Mouse (Mus musculus): ENCODE measurements around the gene Carhsp1. TPM values are rescaled to one million over a fixed set of nuclear protein-coding genes. Genes with fewer than 3 reads are reported as not detected.

Carhsp1 gene
- total and polyA plus RNA-seq, 2 experiments = 55.6 to 126 TPM

GRCm38 (mm10) chr16:8663022-8663421 is 8.9 kb downstream of the Carhsp1 start:
- no peak overlapping the region for H3K27ac ChIP-seq (replicated peaks; ENCODE audit: insufficient read depth, low read depth, low read length)
- peaks cover 50% of the 10 kb centered on the region for H3K4me1 ChIP-seq (ENCODE audit: control insufficient read depth, insufficient read depth, low read length)
- H3K79me2 ChIP-seq (ENCODE audit: control insufficient read depth, insufficient read depth, low read length) = peaks cover 25% of the 10 kb centered on the region
- H3K36me3 ChIP-seq (ENCODE audit: control insufficient read depth, insufficient read depth, low read length) = peaks cover 11% of the 10 kb centered on the region
- H3K9ac ChIP-seq (ENCODE audit: low read depth, low read length) = no peak overlapping the region
- TF ChIP-seq POLR2A (IDR thresholded peaks at IDR 0.05; ENCODE audit: extremely low read depth, insufficient read depth, low read length) = no peak
- TF ChIP-seq CTCF (IDR thresholded peaks at IDR 0.05; ENCODE audit: low read depth, low read length) = no peak
- no peaks in the 10 kb centered on the region for H3K27me3 ChIP-seq (ENCODE audit: control insufficient read depth, insufficient read depth, low read length)
- 66% methylated on average over 2 of the region's 2 CpGs for WGBS
- no peak overlapping the region for H3K4me3 ChIP-seq (ENCODE audit: insufficient read depth, low read depth, low read length)
- DNase-seq (ENCODE audit: extremely low read depth, low read depth, low spot score) = no peak

GRCm38 (mm10) chr16:8658764-8659163 is 13.2 kb downstream of the Carhsp1 start:
- peaks cover 25% of the 10 kb centered on the region for H3K4me1 ChIP-seq (ENCODE audit: control insufficient read depth, insufficient read depth, low read length)
- H3K27ac ChIP-seq (replicated peaks; ENCODE audit: insufficient read depth, low read depth, low read length) = peak overlapping the region; percentile 61
- no peaks in the 10 kb centered on the region for H3K79me2 ChIP-seq (ENCODE audit: control insufficient read depth, insufficient read depth, low read length)
- peak; percentile 78 for DNase-seq (ENCODE audit: extremely low read depth, low read depth, low spot score)
- peaks cover 11% of the 10 kb centered on the region for H3K36me3 ChIP-seq (ENCODE audit: control insufficient read depth, insufficient read depth, low read length)
- no peak overlapping the region for H3K4me3 ChIP-seq (ENCODE audit: insufficient read depth, low read depth, low read length)
- no peaks in the 10 kb centered on the region for H3K27me3 ChIP-seq (ENCODE audit: control insufficient read depth, insufficient read depth, low read length)
- 38% methylated on average over 4 of the region's 4 CpGs for WGBS
- TF ChIP-seq POLR2A (IDR thresholded peaks at IDR 0.05; ENCODE audit: extremely low read depth, insufficient read depth, low read length) (no peak), CTCF (IDR thresholded peaks at IDR 0.05; ENCODE audit: low read depth, low read length) (no peak)
- no peak overlapping the region for H3K9ac ChIP-seq (ENCODE audit: low read depth, low read length)

DNA sequence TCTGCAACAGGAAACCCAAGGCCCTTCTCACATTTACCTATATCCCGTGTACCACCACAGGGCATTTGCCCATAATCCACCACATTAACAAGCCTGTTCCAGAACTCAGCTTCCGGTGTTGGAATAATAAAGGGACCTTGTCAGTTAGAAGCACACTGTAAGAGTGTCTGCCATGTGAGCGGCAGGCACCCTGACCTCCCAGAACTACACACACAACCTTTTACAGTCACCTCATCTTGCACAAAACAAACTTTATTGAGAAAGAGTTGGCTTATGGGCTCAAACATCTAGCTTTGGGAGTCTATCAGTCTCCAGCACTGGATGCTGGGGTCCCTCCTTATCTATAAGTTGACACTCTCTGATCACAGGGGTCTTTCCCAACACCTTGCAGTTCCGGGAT is 13.6 kb downstream of the Carhsp1 start:
- peak overlapping the region; percentile 65 for H3K27ac ChIP-seq (replicated peaks; ENCODE audit: insufficient read depth, low read depth, low read length)
- no peaks in the 10 kb centered on the region for H3K79me2 ChIP-seq (ENCODE audit: control insufficient read depth, insufficient read depth, low read length)
- H3K4me3 ChIP-seq (ENCODE audit: insufficient read depth, low read depth, low read length) = no peak overlapping the region
- no peaks in the 10 kb centered on the region for H3K27me3 ChIP-seq (ENCODE audit: control insufficient read depth, insufficient read depth, low read length)
- no peak for TF ChIP-seq CTCF (IDR thresholded peaks at IDR 0.05; ENCODE audit: low read depth, low read length)
- no peak for TF ChIP-seq POLR2A (IDR thresholded peaks at IDR 0.05; ENCODE audit: extremely low read depth, insufficient read depth, low read length)
- peaks cover 25% of the 10 kb centered on the region for H3K4me1 ChIP-seq (ENCODE audit: control insufficient read depth, insufficient read depth, low read length)
- WGBS = 44% methylated on average over 4 of the region's 4 CpGs
- H3K9ac ChIP-seq (ENCODE audit: low read depth, low read length) = no peak overlapping the region
- peaks cover 12% of the 10 kb centered on the region for H3K36me3 ChIP-seq (ENCODE audit: control insufficient read depth, insufficient read depth, low read length)
- peak; percentile 78 for DNase-seq (ENCODE audit: extremely low read depth, low read depth, low spot score)

- Histone ChIP-seq H3K27me3 (ENCODE audit: control insufficient read depth, insufficient read depth, low read length) (no peaks in the 10 kb centered on the region), H3K36me3 (ENCODE audit: control insufficient read depth, insufficient read depth, low read length) (peaks cover 14% of the 10 kb centered on the region; the same call in 1 of the 2 replicates), H3K79me2 (ENCODE audit: control insufficient read depth, insufficient read depth, low read length) (no peaks in the 10 kb centered on the region), H3K9ac (ENCODE audit: low read depth, low read length) (no peak overlapping the region), H3K27ac (replicated peaks; ENCODE audit: insufficient read depth, low read depth, low read length) (no peak overlapping the region), H3K4me3 (ENCODE audit: insufficient read depth, low read depth, low read length) (no peak overlapping the region), H3K4me1 (ENCODE audit: control insufficient read depth, insufficient read depth, low read length) (peaks cover 25% of the 10 kb centered on the region)
- 93% methylated on average over 2 of the region's 2 CpGs for WGBS
- DNase-seq (ENCODE audit: extremely low read depth, low read depth, low spot score) = no peak
- TF ChIP-seq POLR2A (IDR thresholded peaks at IDR 0.05; ENCODE audit: extremely low read depth, insufficient read depth, low read length) (no peak), CTCF (IDR thresholded peaks at IDR 0.05; ENCODE audit: low read depth, low read length) (no peak)
Observed at GRCm38 (mm10) chr16:8656256-8656655, 15.7 kb downstream of the Carhsp1 start.

DNA sequence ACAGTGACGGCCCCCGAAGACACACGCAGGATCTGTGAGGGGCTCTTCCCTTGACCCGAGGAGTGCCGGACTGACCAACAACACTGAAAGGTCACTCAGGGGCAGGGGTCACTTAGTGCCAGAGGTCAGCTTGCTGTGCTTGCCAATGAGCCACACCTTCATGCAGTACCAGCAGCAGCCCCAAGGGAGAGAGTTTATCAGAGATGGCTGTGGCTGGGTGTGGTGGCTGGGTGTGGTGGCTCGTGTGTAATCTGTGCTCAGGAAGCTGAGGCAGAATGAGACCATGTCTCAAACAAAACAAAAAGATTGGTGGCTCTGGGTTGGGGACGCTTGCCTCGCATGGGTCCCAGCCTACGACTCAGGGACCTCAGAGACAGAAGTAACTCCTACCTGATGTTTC is 16.4 kb downstream of the Carhsp1 start:
- TF ChIP-seq CTCF (IDR thresholded peaks at IDR 0.05; ENCODE audit: low read depth, low read length) (peak; percentile 39), POLR2A (IDR thresholded peaks at IDR 0.05; ENCODE audit: extremely low read depth, insufficient read depth, low read length) (no peak)
- no peaks in the 10 kb centered on the region for H3K27me3 ChIP-seq (ENCODE audit: control insufficient read depth, insufficient read depth, low read length)
- peaks cover 25% of the 10 kb centered on the region for H3K4me1 ChIP-seq (ENCODE audit: control insufficient read depth, insufficient read depth, low read length)
- no peaks in the 10 kb centered on the region for H3K79me2 ChIP-seq (ENCODE audit: control insufficient read depth, insufficient read depth, low read length)
- H3K27ac ChIP-seq (replicated peaks; ENCODE audit: insufficient read depth, low read depth, low read length) = no peak overlapping the region
- no peak overlapping the region for H3K4me3 ChIP-seq (ENCODE audit: insufficient read depth, low read depth, low read length)
- peaks cover 20% of the 10 kb centered on the region; the same call in 1 of the 2 replicates for H3K36me3 ChIP-seq (ENCODE audit: control insufficient read depth, insufficient read depth, low read length)
- no peak overlapping the region for H3K9ac ChIP-seq (ENCODE audit: low read depth, low read length)
- DNase-seq (ENCODE audit: extremely low read depth, low read depth, low spot score) = peak; percentile 39
- WGBS = 57% methylated on average over 9 of the region's 9 CpGs

DNA sequence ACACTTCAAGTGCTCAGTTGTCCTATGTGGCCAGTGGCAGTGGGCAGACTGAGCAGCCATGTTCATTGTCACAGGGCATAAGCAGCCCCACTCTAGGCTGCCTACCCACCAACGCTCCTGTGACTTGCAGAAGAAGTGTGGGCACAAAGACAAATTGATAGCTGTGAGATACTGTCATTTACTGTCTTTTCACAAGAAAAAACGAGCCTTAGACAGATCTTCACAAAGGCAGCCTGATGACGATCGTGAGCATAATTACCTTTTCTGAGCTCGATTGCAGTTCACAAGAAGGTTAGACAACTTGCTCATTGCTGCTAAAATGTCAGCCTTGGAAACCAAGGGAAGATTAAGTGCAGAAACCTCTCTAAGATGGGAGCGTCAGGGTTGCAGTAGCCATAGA is 16.8 kb downstream of the Carhsp1 start:
- Histone ChIP-seq H3K9ac (ENCODE audit: low read depth, low read length) (no peak overlapping the region), H3K36me3 (ENCODE audit: control insufficient read depth, insufficient read depth, low read length) (peaks cover 20% of the 10 kb centered on the region; the same call in 1 of the 2 replicates), H3K27me3 (ENCODE audit: control insufficient read depth, insufficient read depth, low read length) (no peaks in the 10 kb centered on the region), H3K79me2 (ENCODE audit: control insufficient read depth, insufficient read depth, low read length) (no peaks in the 10 kb centered on the region), H3K4me3 (ENCODE audit: insufficient read depth, low read depth, low read length) (no peak overlapping the region), H3K4me1 (ENCODE audit: control insufficient read depth, insufficient read depth, low read length) (peaks cover 22% of the 10 kb centered on the region), H3K27ac (replicated peaks; ENCODE audit: insufficient read depth, low read depth, low read length) (no peak overlapping the region)
- no peak for DNase-seq (ENCODE audit: extremely low read depth, low read depth, low spot score)
- WGBS = 88% methylated on average over 6 of the region's 6 CpGs
- TF ChIP-seq POLR2A (IDR thresholded peaks at IDR 0.05; ENCODE audit: extremely low read depth, insufficient read depth, low read length) = no peak
- no peak for TF ChIP-seq CTCF (IDR thresholded peaks at IDR 0.05; ENCODE audit: low read depth, low read length)
